Mouse (Mus musculus): ENCODE results near the gene Fbxl16. TPM values are rescaled to one million over a fixed set of nuclear protein-coding genes. Genes with fewer than 3 reads are reported as not detected.
A peak's percentile ranks its signal among the peaks of the same experiment; 100 is the strongest.

Fbxl16 gene
- total RNA-seq (2021), result 1 to 10 TPM; 1.5 to 1.7 TPM
- long read RNA-seq, experiment 1, result 0 reads
- long read RNA-seq, experiment 2, partial matches to known transcripts, result 0 of 1 reads
- long read RNA-seq, experiment 2, other reads (novel, unspliced or antisense), result 0 of 1 reads

DNA sequence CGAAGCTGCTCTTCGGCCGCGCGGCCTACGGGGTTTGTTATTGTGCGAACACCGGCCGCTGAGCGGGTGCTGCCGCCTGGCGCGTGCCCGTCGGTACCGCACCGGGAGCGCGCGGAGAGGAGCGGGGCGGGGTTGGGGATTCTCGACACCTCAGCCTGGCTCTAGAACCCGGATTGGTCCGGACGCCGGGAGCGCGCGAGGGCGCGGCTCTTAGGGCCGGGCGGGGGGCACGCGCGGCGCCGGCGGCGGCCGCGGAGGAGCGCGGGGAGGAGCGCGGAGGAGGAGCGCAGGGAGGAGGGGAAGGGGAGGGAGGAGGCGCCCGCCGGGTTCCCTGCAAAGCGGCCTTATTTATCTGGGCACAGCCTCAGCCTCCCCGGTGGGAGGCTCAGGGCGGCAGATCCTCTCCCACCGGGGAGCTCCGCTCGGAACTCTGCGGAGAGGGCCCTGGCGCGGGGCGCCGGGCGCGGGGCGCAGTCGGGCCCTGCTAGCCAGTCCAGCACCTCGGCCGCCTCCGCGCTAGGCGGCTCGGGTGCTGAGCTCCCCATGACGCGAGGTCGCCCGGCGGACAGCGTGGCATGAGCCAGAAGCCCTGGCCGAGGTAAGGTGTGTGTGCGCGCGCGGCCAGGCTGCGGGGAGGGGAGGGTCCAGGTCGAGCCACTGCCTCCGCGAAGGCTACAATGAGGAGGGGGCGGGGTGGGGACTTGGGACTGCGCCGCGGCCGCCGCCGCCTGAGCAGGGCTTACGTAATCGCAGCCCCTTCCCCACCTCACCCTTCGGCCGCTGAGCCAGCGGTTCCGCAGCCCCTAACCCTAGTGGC, at the start of gene Fbxl16:
TSS of gene Fbxl16 (plus strand) at position 297 of the 817 bp plus-strand sequence.
- peak; percentile 70 to 79 for DNase-seq

DNA sequence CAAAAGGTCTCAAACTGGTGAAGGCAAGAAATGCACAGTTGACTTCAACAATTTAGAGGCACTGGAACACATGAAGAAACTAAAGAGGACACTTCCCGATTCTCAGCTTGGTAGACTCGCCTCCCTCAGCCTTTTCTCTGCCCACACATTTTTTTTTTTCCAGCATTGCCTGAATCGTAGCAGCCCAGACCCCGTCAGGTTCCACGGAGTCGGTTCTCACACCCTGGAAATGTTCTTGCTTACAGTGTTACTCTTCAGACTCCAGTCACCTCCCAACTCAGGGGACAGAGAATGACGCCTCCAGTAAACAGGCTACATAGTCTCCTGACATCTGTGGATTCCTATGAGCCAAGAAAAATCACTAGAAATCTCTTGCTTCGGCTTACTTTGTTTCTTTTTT, 48.7 kb upstream of the Fbxl16 start:
- DNase-seq, result no peak

DNA sequence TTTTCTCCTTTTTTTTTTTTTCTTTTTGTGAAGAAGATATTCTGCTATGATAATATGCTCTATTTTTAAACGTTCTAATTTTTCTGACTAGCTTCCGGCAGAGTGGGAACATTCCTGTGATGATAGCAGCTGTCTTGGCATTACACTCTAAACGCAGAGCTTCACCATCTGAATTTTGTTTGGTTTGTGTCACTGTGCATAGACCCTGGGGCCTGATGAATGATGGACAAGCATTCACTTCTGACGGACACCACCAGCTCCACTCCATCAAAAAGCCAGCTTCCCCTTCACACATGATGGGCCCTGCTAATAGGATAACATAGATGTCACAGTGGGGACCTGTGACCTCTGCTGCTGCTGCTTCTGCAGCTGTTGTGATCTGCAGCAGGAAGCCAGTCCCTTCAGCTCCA, 47.3 kb upstream of the Fbxl16 start:
- no peak for DNase-seq

DNA sequence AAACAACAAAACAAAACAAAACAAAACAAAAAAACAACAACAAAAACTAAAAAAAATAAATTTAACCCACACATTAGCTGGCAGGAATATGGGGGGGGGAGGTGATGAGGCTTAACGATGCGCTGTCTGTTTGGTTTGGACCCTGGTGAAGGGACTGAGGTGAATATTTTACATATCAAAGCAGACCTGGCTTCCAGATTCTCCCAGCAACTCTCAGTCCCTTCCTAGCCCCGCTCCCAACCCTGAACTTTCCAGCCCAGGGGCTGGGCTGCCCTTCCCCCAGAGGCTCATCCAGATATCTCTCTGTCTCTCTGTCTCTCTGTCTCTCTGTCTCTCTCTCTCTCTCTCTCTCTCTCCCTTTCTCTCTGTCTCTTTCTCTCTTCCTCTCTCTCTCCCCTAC, 46.3 kb upstream of the Fbxl16 start:
- DNase-seq, result no peak

DNA sequence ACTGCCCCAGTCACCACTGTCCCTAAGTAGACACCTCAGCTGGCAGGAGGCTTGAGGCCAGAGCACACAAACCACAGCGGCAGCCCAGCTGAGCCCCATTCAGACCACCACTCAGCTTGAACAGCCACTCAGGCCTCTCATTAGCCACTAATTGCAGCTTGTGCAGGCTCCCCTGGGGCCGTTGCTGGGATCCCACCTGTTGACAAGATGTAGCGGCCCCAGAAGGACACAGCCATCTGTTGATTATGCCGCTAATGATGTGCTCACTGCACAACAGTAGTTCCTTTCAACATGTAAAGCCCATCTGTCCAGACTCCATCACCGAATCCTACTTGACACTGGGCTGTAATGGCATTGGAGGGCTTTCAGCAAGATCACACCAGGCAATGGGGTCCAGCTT, 43.0 kb upstream of the Fbxl16 start:
- no peak for DNase-seq

DNA sequence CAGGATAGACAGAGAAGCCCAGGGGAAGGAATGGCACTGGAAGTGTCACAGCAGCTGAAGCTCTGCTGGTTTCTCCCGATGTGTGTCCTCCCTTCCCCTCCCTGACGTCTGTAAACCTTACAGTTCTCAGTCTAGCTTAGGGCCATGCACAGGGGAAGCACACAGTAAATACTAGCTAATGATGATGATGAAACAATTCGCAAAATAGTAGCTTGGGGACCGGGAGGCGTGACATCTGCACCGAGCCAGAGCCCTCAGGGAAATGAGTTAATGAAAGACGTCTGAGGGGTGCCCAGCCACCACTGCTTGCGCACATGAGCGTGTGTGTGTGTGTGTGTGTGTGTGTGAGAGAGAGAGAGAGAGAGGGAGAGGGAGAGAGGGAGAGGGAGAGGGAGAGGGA, 39.6 kb upstream of the Fbxl16 start:
- no peak for DNase-seq

DNA sequence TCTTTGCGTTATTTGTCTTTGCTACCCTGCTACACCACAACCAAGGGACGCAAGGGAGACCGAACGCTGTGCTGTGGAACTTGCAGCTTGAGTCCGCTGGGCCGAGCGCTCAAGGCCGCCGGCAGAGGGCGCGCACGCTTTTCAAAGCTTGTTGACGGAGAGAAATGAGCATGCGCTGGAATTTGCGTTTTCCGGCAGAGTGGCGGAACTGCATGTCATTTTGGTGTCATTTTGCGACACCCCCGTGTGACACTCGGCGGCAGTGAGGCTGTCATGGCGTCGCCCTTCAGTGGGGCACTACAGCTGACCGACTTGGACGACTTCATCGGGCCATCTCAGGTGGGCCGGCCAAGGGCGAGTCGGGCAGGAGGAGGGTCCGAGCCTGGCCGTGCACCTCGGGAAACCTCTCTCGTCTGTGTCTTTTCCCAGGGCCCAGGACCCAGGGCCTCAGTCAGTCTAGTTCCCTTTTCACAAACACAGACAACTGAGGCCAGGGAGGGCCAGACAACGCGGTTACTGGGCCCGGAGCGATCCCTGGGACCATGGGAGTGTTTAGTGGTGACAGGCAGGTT, 35.2 kb upstream of the Fbxl16 start, which contains the start of gene Narfl:
TSS of gene Narfl (plus strand) at position 228 of the 572 bp plus-strand sequence.
- peak; percentile 96 to 99 for DNase-seq

DNA sequence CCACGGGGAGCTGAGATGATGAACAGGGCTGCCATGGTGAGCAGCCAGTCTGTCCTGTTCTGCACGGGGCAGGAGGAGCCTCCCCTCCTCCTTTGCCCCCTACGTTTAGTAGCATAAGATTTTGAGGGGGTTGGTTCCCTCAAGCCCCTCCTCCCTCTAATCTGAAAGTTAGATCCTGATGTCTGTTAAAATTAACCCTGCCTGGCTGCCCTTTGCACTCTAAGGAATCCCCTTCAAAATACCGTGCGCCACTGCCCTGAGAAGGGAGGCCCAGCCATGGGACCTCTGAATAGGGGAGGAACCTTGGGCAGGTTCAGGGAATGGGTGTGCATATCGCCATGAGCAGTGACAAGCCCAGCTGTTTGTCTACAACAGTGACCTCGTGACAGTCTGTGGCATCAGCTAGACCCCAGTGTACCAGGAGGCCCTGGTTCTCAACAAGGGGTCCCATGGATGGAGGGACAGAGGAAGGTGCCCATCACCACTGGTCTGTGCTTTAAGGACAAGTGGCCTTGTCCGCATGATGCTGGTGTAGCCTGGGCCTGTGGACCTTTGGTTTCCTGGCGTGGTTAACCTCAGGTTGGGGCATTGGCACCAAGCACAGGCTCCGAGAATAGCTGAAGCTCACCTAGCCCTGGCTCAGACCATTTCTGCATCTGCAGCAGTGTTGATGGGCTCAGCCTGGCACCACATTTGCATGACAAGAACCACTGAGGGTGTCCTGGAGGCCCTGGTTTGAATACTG, 33.4 kb upstream of the Fbxl16 start:
- no peak for DNase-seq

DNA sequence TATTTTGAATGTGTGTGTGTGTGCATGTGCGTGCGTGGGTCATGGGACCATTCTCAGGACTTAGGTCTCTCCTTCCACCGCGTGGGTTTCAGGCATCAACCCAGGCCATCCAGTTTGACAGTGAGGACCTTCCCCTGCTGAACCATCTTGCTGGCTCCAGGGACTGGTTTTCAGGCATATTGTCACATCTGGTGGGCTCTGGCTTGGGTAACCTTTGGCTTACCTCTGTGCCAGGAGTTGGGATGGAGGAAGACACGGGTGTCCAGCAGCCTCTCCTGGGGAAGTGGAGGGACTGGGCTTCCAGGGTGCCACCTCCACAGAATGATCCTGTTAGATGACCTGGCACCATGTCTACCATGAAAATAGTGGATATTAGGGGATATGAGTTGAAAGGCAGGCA, 30.9 kb upstream of the Fbxl16 start:
- no peak for DNase-seq

DNA sequence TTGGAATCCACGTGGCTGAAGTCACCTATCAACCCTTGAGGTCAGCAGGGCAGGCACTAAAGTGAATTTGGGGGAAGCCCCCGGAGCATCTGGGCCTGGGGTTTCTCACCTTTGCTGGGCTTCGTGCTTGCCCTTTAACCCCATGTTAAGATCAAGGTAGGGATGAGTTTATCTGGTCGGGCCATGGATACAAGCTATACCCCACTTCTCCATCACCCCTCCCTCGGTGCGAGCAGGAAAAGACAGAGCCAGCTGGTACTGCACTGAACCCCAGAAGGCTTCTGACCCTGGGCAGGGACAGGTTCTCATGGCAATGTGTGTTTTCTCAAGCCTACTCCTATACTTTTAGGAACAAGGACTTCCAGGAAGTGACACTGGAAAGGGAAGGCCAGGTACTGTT, 27.5 kb upstream of the Fbxl16 start:
- no peak for DNase-seq

DNA sequence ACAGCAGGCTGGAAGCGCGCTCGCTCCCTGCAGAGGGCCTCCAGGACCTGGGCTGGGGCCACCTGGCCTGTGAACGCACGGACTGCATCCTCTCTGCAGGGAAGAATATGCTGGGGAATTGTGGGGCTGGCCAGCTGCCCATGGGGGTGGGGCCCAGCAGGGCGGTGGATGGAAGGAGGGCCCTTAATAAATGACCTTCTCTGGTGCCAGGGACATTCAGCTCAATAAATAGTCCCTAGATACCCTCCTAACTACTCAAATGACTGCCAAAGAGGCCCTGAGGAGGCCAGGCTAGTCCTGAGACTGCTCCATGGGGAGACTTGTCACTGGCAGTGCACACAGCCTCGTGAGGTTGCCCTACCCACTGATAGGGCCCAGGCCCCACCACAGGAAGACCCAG, 25.8 kb upstream of the Fbxl16 start:
- DNase-seq, result peak; percentile 58 to 64

DNA sequence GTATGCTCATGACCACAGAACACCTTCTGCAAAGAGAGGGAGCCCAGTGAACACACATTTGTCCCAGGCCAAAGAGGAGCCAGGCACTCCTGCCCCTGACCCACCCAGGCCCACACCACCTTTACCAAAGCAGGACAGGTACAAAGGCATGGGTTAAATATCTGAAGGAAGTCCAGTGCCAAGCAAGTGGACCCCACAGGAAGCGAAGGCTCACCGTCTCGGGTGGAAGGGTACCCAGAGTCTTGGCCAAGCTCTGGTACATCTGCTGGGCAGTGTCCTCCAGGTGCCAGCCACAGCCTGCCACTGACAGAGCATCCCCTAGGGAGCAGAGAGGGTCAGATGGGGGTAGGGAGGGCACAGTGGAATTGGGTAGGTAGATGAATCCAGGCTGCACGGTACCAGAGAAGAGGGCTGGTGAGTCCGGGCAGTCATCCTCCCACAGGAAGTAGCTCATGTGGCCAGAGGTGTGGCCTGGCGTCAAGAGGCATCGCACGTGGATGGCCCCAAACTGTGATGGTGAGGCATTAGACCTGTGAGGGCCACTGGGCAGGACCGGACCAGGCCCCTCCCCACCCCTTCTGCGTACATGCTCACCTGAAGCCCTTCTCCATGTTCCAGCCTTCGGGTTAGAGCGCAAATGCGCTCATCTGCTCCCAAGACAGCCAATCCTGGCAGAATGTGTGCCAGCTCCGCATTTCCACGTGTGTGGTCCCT, 24.9 kb upstream of the Fbxl16 start:
- DNase-seq, result no peak

DNA sequence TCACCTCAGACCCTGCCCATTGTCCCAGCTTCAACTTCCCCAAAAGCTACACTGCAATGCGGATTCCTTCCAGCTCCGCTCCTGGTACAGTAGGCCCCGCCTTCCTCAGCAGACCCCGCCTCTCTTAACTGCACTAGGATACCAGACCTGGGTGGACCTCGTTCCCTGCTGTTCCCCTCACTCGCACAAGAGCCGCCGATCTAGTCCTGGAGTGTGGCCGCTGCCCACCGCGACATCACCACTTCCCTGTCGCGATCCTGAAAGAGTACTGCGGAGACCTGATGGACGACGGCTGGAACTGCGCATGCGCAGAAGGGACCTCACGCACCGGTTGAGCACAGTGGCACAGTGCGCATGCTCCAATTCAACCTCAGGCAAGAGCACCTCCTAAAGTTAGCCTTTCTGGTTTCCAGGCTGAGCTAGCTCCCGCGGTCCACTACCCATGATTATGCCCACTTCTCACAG, 23.6 kb upstream of the Fbxl16 start, which contains the start of gene Haghl:
TSS of gene Haghl (minus strand) at position 393 of the 465 bp plus-strand sequence.
- DNase-seq, result peak; percentile 96 to 97

DNA sequence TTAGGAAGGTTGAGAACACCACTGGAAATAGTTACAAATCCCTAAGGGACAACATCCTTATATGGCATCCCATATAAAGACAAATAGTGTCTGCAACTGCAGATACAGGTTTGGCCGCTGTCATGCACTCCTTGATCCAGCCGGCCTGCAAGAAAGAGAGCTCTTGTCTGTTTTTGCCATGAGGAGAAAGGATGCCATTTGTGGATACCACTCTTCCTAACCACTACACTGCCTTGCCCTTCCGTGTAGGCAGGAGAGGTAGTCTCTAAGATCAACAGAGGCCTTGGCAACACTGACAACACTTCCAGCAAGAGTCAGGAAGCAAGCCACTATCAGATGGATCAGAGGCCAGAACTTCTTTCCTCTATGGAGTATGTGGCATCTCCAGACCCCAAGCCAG, 22.6 kb upstream of the Fbxl16 start, which contains the start of gene Ccdc78:
TSS of gene Ccdc78 (plus strand) at position 301 of the 400 bp plus-strand sequence.
- no peak for DNase-seq

DNA sequence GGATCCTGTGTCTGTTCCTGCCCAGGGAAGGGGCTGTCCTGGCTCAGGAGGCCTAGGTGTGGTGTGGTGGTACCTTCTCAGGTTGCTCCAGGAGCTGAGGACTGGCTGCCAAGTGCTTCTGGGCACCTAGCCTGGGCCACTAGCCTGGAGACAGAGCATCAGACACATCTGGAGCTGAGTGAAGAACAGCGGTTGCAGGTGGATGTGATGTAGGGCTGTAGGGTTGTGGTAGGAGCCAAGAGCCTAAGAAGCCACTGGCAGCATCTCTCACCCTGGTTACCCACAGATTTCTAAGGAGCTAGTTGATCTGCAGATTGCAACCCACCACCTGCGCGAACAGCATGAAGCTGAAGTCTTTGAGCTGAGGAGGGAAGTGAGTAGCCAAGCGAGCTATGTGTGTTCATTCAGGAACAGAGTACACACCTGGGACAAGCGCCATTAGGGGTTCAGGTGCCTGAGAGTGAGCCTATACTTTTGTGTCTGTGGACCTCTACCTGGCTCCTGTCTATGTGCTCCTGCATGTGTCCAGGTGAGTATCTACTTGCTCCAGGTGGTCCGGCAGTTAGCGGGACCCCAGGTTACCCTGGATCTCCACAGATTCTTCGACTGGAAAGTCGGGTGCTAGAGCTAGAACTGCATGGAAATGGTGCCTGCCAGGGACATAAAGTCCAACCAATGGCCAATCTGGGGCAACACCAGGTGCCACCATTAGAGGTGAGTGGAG, 21.9 kb upstream of the Fbxl16 start:
- no peak for DNase-seq

DNA sequence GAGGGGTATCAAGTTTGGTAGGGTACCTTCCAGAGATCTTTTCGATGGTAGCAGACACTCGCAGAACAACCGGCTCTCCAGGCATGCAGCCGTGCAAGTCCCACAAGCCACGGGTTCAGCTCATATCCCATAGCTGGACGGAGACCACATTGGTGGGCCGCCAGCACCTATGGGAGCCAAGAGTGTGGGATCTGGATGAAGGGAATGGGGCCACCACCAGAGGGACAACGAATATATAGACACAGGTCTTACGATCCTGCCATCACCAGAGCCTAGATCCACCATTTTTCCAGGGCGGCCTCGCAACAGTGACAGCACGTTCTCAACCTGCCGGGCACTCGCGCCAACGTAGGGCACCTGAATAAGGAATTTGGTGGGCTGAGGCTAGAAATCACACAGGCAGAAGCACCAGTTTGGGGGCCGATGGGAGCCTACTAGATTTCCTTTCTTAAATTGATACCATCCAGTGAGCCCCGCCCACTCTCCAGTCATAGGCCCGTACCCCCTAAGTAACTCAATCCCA, 17.5 kb upstream of the Fbxl16 start:
- no peak for DNase-seq

DNA sequence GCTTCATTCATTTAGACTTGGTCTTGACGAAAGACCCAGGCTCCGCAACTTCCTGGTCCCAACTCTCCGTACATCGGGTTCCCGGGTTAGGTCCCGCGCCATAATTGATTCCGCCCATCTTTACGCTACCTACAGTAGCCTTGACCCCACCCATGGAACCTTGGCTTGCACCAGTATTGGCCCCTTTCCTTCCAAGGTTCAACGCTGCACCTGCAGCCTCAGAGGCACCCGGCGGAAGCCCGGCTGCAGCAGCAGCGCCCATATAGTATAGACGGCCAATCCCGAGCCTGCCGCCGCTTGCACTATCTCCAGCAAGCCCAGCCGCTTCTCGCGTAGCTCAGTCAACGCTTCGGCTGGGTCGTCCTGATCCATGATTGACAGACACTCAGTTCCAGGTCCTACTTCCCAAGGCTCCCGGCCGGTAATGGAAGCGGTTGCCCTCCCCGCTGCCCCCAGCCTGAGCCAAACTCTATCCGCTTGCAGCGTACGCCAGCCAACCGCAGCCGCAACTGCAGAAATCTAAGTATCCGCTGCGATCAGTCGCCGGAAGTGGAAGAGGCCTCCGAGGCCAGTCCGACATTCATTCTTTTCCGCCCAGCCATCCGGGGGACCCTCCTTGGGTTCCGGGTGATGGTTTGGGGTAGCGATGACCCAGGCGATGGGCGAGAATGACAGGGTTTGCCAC, 16.9 kb upstream of the Fbxl16 start:
- DNase-seq, result peak; percentile 86 to 94

DNA sequence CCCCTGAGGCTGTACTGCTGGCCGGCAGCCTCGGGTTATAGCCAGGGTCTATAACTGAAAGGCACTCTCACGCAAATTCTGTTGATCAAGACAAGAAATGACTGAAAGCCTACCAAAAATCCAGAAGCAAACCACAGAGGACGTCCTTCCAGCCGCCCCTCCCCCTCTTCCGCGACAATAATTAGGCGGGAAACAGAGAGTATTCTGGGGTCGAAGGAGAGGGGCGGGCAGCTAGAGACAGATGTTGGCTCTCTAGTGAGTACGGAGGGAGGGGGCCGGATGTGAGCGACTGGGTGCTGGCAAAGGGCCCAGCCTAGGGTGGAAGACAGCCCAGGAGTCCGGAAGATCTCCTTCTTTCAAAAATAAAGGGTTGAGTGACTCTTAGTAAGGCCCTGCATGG, 16.3 kb upstream of the Fbxl16 start, which contains the start of gene Fam173a:
TSS of gene Fam173a (minus strand) at position 287 of the 400 bp plus-strand sequence.
- DNase-seq, result peak; percentile 85 to 89

DNA sequence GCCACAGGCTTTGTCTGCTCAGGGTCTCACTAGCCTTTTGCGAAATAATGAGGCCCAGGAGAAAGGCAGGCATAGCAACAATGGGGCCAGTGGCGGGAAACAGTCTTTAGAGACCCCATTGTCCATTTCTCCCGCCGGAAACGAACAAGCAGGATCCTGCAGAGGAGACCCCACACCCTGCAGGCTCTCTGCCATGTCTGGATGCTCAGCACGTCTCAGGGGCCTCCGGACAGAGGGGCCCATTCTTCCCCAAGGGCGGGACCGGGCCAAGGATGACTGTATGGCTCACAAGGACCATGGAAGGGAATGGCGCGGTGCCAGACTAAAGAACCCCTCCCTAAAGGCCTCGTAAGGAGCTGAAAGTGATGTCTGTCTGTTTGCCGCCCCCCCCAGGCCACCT, 14.7 kb upstream of the Fbxl16 start:
- DNase-seq, result no peak

DNA sequence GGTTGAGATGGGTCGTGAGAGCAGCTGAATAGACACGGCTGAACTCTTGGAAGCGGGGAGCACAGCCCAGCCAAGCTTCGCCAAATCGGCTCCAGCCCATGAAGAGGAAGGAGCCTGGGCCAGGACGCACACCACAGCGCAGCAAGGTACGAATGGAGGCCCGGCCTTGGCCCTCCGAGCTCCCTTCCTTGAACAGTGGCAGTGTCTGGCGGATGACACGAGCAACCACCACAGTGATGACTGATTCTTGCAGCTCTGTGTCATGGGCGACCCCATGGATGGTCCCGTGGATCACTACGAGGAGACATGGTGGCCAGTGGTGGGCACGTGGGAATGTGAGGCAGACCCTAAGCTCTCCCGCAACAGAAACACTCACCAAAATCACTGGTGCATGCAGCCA, 13.9 kb upstream of the Fbxl16 start:
- no peak for DNase-seq
